Mouse (Mus musculus) bone marrow macrophage, adult 2 months (primary cell): ENCODE data around the gene Rbms3.

Experiments used
- CTCF ChIP-seq: IDR thresholded peaks from 2 replicates; pipeline ENCODE4 v1.5.1; 2012; ENCODE audit warnings: low read depth, mild to moderate bottlenecking, low read length, moderate library complexity
- POLR2A ChIP-seq: IDR thresholded peaks from 2 replicates; pipeline ENCODE4 v1.6.1; 2012; ENCODE audit warnings: mild to moderate bottlenecking, low read depth, low read length, borderline replicate concordance

DNA sequence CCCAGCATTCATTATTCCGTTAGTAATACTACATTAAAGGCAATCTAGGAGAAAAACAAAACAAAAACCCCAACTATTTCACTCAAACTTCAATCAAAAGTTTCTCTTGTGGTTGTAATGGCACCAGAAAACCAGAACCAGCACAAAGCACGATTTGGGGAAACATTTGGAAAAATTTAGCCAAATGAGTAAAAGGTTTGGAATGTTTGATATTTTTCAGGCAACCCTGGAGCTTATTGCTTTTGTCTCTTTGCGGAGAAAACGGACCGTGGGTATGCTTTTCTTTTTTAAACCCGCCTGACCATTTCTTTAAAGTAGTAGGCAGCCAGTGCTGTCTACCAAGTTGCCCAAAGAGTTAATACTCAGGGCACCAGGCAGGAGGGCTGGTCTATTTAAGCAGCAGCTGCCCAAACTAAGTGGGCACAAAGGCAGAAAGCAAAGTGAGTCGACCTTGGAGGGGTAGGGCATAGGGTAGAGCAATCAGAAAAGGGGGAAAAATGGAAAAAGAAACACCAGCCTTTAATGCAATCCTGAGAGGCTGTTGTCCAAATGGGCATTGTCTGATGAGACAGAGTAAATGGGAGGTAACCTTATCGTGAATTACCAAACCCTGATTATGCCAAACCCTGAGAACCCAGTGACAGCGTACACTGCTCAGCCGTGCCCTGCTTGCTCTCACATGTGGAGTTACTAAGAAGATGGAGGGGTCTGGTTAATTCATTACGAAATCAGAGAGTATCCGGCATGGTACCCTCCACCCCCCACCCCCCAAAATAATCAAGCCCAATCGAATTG is 379.5 kb downstream of the Rbms3 start:
- TF ChIP-seq CTCF (no peak), POLR2A (no peak)
